Mouse (Mus musculus): ENCODE measurements around the gene BC048403. TPM values are rescaled to one million over a fixed set of nuclear protein-coding genes. Genes with fewer than 3 reads are reported as not detected.

BC048403 gene
- polyA plus RNA-seq, 1 experiment from 2014 or later = 1.3 TPM

- no peaks in the 10 kb centered on the region for H3K36me3 ChIP-seq (ENCODE audit: control insufficient read depth, insufficient read depth)
- no peak overlapping the region for H3K9ac ChIP-seq (ENCODE audit: low read depth, low read length)
- H3K9me3 ChIP-seq (replicated peaks; ENCODE audit: control insufficient read depth, low read length) = no peaks in the 10 kb centered on the region
- no peak overlapping the region for H3K4me2 ChIP-seq (ENCODE audit: low read depth, low read length)
- WGBS (ENCODE audit: insufficient replicate concordance) = 73% methylated on average over 12 of the region's 12 CpGs
- H3K4me3 ChIP-seq (ENCODE audit: low read depth, low read length) = no peak overlapping the region
- no peak for ATAC-seq (ENCODE audit: low read depth)
- peaks cover 2% of the 10 kb centered on the region for H3K4me1 ChIP-seq (ENCODE audit: control insufficient read depth, low read depth, low read length)
- no peak overlapping the region for H3K27ac ChIP-seq (ENCODE audit: low read length)
- no peaks in the 10 kb centered on the region for H3K27me3 ChIP-seq (ENCODE audit: control insufficient read depth, insufficient read depth, low read depth, low read length)
These were observed 54.7 kb downstream of the BC048403 start for GRCm38 (mm10) chr10:121794486-121794885.

DNA sequence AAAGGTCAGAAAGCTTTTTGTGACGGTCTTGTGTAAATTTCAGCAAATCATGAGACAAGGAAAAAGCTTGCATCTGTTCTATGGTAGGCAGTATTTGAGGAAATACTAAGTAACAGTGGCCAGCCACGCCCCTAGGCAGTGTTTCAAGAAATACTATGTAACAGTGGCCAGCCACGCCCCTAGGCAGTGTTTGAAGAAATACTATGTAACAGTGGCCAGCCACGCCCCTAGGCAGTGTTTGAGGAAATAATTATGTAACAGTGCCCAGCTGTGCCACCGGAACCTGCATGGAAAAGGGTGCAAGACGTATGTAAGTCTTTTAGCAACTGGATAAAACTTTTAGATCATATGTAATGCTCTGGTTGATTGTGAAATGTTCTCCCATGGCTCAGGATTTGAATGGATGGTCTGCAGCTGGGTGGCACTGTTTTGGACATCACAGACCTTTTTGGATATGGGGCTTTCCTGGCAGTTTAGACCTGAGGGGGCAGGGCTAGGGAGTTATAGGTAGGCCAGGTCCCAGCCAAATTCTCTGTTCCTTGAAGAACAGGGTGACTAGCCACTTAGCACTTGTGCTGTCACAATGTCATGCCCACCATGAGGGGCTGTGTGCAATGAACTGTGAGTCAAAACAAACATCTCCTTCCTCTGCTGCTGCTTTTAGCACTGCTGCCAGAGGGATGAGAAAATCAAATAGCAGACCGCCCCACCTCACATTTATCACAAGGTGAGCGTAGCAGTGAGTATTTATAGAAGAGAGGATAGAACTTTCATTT, 56.5 kb downstream of the BC048403 start:
- Histone ChIP-seq H3K9ac (ENCODE audit: low read depth, low read length) (no peak overlapping the region), H3K36me3 (ENCODE audit: control insufficient read depth, insufficient read depth) (no peaks in the 10 kb centered on the region), H3K4me3 (ENCODE audit: low read depth, low read length) (no peak overlapping the region), H3K27ac (ENCODE audit: low read length) (no peak overlapping the region), H3K4me2 (ENCODE audit: low read depth, low read length) (no peak overlapping the region), H3K9me3 (replicated peaks; ENCODE audit: control insufficient read depth, low read length) (no peaks in the 10 kb centered on the region), H3K4me1 (ENCODE audit: control insufficient read depth, low read depth, low read length) (peaks cover 2% of the 10 kb centered on the region), H3K27me3 (ENCODE audit: control insufficient read depth, insufficient read depth, low read depth, low read length) (no peaks in the 10 kb centered on the region)
- ATAC-seq (ENCODE audit: low read depth) = peak; percentile 74
- WGBS (ENCODE audit: insufficient replicate concordance) = 42% methylated on average over 8 of the region's 8 CpGs

GRCm38 (mm10) chr10:121800041-121800440, 60.3 kb downstream of the BC048403 start:
- ATAC-seq (ENCODE audit: low read depth) = 0 out of 2 replicates have a peak, but pooled peaks have one; percentile 5
- no peak overlapping the region for H3K27ac ChIP-seq (ENCODE audit: low read length)
- 70% methylated on average over 13 of the region's 13 CpGs for WGBS (ENCODE audit: insufficient replicate concordance)
- H3K4me1 ChIP-seq (ENCODE audit: control insufficient read depth, low read depth, low read length) = peaks cover 2% of the 10 kb centered on the region
- no peaks in the 10 kb centered on the region for H3K9me3 ChIP-seq (replicated peaks; ENCODE audit: control insufficient read depth, low read length)
- no peaks in the 10 kb centered on the region for H3K36me3 ChIP-seq (ENCODE audit: control insufficient read depth, insufficient read depth)
- no peaks in the 10 kb centered on the region for H3K27me3 ChIP-seq (ENCODE audit: control insufficient read depth, insufficient read depth, low read depth, low read length)
- no peak overlapping the region for H3K4me2 ChIP-seq (ENCODE audit: low read depth, low read length)
- no peak overlapping the region for H3K9ac ChIP-seq (ENCODE audit: low read depth, low read length)
- no peak overlapping the region for H3K4me3 ChIP-seq (ENCODE audit: low read depth, low read length)

Other genes starting within 250 kb of the BC048403 start
- gene Tbk1, start 153.2 kb upstream of the BC048403 start, polyA plus RNA-seq (2015; fragmentation: Nextera tagmentation; extraction: Ambion mirVana) = 19.8 and 20.5 TPM in 2 replicates
- 24.1 and 26.4 TPM in 2 replicates for gene Xpot, start 113.6 kb upstream of the BC048403 start, polyA plus RNA-seq (2015; fragmentation: Nextera tagmentation; extraction: Ambion mirVana)
- gene D930020B18Rik, start 98.3 kb upstream of the BC048403 start, polyA plus RNA-seq (2015; fragmentation: Nextera tagmentation; extraction: Ambion mirVana) = 0.04 TPM in 1 of 2 replicates, not detected in the other

Data from liver, embryonic 16.5 days (tissue).